Mouse (Mus musculus) layer of hippocampus, postnatal 14 days (tissue): ENCODE data around the gene 4922502D21Rik. TPM values are rescaled to one million over a fixed set of nuclear protein-coding genes. Genes with fewer than 3 reads are reported as not detected.

Experiments used
- DNase-seq, 2 experiments: peaks; one replicate each; pipeline ENCODE4 v3.0.0; 2021 to 2022; ENCODE audit warnings: low spot score in 2 of 2, mixed read lengths in 1 of 2
- total RNA-seq, 2 experiments: library from RNA; stranded (reverse); gene quantifications; 2 replicates each; pipeline ENCODE4 v1.2.3; 2021

4922502D21Rik gene
- total RNA-seq, 2 experiments from 2014 or later, result not detected

DNA sequence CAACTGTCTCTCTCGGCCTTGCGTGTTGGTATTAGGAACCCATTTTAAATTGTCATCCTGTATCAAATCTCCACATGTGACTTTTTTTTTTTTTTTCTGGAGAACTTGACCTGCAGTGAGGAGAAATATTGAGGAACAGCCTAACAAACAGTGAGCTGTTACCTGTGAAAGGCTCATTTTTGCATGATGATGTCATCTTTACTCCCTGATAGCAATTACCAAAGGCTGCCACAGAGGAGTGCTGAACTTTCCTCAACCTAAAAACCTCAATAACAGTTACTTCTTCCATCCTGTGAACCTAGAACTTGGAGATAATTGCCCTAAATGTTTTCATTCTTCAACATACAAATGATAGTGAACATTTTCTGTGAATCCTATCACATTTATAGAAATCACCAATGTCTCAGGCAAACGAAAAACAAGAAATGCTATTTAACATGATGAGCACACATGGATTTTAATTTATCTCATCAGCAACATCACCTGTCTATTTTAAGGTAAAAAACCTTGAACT is 16.9 kb downstream of the 4922502D21Rik start:
- no peak for DNase-seq

DNA sequence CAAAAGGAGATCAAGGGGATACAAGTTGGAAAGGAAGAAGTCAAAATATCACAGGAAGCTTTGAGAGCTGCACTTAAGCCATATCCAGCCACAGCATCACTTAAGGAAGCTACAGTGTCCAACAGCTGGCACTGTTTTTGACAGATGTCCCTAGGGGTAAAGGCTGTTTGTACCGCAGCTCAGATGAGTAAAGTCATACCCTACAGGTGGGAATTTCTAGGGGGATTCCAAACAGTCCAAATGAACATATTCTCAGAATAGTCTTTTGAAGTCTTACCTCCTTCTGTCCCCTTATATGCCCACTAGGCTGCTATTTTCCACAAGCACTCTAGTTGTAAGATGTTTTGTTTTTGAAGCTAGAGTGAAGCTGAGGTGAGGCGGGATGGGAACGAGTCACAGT is 19.1 kb downstream of the 4922502D21Rik start:
- DNase-seq, result no peak

DNA sequence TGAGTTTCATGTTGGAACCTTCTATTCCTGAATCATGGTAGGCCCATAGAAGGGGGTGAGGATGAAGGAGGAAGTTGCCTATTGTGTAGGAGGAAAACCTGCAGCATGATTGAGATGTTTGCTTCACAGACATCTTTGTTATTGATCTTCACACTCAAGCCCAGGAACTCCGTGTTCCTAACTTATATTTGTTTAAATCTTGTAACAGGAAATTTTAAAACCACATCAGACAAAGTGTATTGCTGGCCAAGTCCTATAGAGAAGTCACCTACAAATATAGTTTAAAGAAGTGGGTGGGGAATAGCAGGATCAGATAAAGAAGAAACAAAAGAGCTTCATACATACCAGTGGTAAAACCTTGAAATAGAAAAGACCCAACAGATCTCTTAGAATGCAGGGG is 27.4 kb downstream of the 4922502D21Rik start:
- DNase-seq, result no peak

DNA sequence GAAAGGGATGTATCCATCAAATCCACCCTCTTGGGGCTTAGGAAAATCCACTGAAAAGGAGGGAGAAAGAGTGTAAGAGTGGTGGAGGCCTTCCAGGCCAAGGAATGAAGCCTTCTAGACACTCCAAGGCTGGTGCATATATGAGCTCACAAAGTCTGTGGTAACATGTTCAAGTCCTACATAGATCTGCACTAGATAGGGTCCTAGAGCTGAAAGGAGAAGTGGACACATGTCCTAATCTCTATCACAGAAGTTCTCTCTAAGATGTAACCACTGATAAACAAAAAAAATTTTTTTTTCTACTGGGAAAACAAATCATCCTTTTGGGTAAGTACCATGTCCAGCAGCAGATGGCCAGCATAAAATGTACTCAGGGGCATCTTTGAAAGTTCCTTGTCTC is 42.9 kb downstream of the 4922502D21Rik start:
- DNase-seq, result no peak

DNA sequence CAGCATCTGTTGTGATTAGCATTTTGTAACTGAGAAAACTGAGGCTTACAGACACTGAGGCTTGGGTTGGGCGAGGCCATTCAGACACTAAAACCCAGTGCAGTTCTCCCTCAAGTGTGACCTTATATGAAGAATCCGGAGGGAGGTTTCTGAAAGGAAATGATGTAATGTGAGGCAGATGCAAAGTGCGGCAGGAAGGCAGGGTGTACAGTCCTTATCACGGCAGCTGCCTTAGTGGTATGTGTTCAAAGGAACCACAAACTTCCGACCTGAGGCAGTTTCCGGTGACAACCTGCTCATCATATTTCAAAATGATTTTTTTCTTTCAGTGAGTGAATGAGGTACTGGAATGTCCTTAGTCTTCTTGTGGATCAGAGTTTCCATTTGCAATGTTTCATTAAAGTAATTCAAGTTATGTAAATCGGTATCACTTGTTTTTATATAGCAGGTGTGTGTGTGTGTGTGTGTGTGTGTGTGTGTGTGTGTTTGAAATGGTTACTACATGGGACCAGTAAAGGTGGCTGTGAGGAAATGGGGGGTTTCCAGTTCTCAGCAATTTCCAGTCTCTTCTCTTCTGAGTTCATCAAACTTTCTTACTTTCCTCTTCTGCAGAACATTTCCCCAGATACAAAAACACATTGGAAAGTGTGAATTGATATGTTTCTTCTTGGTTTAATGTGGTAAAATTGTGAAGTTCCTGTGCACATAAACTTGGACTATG is 47.1 kb downstream of the 4922502D21Rik start:
- no peak for DNase-seq

DNA sequence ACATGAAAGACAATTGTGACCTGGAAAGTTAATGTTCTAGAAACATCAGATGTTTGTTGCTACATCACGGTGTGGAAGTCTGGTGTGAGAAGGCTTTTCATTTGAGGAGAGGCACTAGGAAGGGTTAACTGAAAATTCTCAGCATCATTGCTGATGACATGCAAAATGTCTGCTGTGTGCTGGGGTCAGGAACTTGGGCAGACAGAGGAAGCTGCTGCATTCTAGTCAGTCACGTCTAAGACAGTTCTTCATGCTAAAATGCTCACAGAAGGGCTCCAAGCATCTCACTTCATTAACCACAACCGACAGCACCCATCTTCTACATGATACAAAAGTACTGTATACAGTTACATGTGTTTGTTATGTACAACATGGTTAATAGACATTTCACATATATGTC is 48.3 kb downstream of the 4922502D21Rik start:
- no peak for DNase-seq

DNA sequence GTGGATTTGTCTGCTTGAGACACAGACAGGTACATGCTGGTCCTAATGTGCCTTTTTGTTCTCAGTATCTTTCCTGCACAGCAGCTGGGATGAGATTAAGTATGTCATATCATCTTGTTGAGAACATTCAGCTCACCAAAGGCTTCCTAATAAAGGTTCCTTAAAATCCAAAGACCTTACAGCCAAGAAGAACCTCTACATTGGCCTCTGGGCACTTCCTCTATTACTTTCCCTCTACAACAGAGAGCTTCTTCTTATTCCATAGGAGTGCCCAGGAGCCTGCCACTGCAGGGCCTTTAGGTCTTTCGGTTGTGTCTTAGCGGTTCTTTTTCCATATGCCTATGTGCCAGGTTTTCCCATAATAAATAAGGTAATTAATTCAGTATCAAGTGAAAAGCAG is 55.1 kb downstream of the 4922502D21Rik start:
- DNase-seq, result no peak

DNA sequence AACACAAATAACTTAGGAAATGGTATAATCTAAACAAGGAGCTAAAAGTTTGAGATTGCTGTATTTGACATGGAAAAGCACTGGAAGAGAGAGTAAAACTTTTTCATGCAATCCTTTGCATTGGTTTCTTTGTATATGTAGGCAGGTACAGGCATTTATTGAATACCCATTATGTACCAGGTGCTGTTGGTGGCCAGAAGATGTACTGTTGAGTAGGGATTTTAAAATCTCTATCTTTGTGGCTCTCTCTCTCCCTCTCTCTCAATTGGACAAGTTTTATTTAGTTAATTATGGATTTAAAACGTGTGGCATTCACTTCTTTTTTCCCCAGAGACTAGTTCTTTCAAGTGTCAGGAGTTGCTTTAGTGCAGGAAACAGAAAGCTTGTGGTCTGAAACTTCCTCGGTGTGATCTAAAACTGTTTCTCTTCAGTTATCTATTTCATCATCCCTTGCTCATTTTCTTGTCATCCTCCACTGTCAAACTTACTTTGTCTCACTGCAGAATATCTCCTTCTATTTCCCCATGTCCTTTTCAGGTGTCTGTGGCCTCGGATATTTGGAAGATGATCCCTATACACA is 55.9 kb downstream of the 4922502D21Rik start:
- no peak for DNase-seq

DNA sequence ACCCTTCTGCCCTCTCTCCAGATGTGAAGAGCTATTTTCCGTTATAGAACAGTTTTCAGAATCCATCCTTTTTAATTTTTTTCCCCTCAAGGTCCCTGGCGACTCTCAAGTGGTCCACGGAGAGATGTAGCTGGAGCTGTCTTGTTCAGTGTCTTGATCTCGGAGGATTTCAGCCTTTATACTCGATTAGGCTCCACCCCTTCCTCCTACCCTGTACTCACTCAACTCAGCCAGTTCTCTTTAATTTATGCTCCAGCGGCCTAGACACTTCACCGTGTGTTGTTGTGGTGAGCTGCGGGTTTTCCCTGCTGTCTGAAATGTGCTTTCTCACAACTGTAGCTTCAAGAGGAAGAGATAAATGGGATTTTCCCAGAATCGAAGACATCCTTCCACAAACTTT is 56.4 kb downstream of the 4922502D21Rik start, which contains the start of gene Cd69:
Gene Cd69, minus strand, starts transcription at position 217 of the 400 bp plus-strand sequence.
- no peak for DNase-seq

DNA sequence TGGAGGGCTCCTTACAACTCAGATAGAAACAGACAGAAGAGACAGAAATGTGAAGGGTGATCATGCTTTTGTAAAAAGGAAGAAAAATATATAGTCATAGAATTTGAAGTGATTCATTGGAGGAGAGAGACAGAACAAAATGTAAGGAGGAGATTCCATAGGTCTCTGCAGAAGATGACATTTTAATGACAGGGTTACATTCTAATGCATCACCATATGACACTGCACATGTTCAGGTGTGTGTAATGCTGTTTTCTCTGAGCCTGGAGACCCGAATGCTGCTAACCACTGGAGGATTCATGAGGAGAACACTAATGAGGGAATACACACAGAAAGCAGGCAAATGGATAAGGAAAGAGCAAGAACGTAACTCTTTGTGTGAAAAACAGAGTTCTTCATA is 57.1 kb downstream of the 4922502D21Rik start:
- DNase-seq, result no peak

DNA sequence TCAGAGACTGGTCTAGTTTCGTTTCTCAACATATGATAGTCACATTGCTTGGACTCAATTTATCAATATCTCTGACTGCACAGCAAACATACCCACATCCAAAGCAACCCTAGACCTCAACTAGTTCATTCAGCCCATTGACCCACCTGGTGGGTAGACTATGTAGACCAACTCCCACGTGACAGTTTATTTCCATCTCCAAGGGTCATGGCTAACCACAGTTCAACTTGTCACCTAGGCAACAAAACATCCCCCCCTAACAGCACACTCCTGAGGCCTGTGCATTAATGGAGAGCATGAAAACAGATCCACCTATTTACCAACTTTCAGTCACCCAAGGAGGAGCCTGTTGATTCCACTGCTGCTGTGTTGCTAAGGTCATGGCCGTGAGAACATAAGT is 57.9 kb downstream of the 4922502D21Rik start:
- no peak for DNase-seq

Other genes with a start within 250 kb of the 4922502D21Rik start
- gene Clec2e, start 230.9 kb downstream of the 4922502D21Rik start, total RNA-seq, result not detected
- gene Clec2d, start 151.2 kb downstream of the 4922502D21Rik start, total RNA-seq, result 1 to 10 TPM; 6.9 to 7.6 TPM
- gene Cd69, start 56.4 kb downstream of the 4922502D21Rik start, total RNA-seq, result not detected
- not detected for gene Clec12a, start 10.9 kb upstream of the 4922502D21Rik start, total RNA-seq
- gene Clec12b, start 54.1 kb upstream of the 4922502D21Rik start, total RNA-seq, result not detected
- under 1 TPM in 1 of 2 experiments, not detected in 1; 0.23 TPM for gene Clec1b, start 65.5 kb upstream of the 4922502D21Rik start, total RNA-seq
- gene Clec9a, start 77.1 kb upstream of the 4922502D21Rik start, total RNA-seq, result not detected
- gene Clec1a, start 120.2 kb upstream of the 4922502D21Rik start, total RNA-seq, result 1 to 10 TPM; 2.4 to 3.0 TPM
- not detected for gene Olr1, start 175.4 kb upstream of the 4922502D21Rik start, total RNA-seq
- not detected for gene Tmem52b, start 180.8 kb upstream of the 4922502D21Rik start, total RNA-seq
- gene Gabarapl1, start 201.4 kb upstream of the 4922502D21Rik start, total RNA-seq, result 100 to 1,000 TPM; 517 to 530 TPM
- gene Klre1, start 246.1 kb upstream of the 4922502D21Rik start, total RNA-seq, result not detected